In genomic region chr6:7120136-7120535, GRCm38 (mm10) we compare ENCODE assay signal across 9 mouse cellular contexts.
DNase-seq lines count a peak whose midpoint lies in the region; ATAC-seq and TF ChIP-seq lines count a peak whose summit lies in the region.
"Had no signal": no experiment of that assay in that cellular context is flagged by ENCODE, and none has a peak within 500 bp of the region (broad histone marks: within the 10 kb centered on the region; RNA-seq: fewer than 3 reads in every experiment).

No protein-coding gene starts in this region.

- H3K9me3 ChIP-seq in hindbrain, postnatal 0 days (ENCODE audit: low read length), result no peaks in the 10 kb centered on the region
- H3K9me3 ChIP-seq in hindbrain, embryonic 13.5 days, result no peaks in the 10 kb centered on the region
- H3K9me3 ChIP-seq in E14TG2a.4 (ENCODE audit: low read length), result no peaks in the 10 kb centered on the region
- no peaks in the 10 kb centered on the region for H3K9me3 ChIP-seq in neural tube, embryonic 12.5 days
- H3K9me3 ChIP-seq: embryonic facial prominence, embryonic 15.5 days had no signal

- ATAC-seq in hindbrain, postnatal 0 days, result no peak
- no peak for ATAC-seq in hindbrain, embryonic 13.5 days (ENCODE audit: low FRiP score)
- 0 out of 2 replicates have a peak, but pooled peaks have one; percentile 41 for ATAC-seq in neural tube, embryonic 12.5 days (ENCODE audit: low FRiP score, low read depth)
- no peak for ATAC-seq in erythroid progenitor cell, adult 5-6 weeks (replicated peaks; ENCODE audit: low FRiP score, poor library complexity, severe bottlenecking)

- H3K27ac ChIP-seq in hindbrain, postnatal 0 days, result no peak overlapping the region
- no peak overlapping the region for H3K27ac ChIP-seq in hindbrain, embryonic 13.5 days
- H3K27ac ChIP-seq in neural tube, embryonic 12.5 days, result no peak overlapping the region
- H3K27ac ChIP-seq: embryonic facial prominence, embryonic 15.5 days had no signal

- WGBS in hindbrain, postnatal 0 days, result 34% methylated on average over 4 of the region's 4 CpGs
- 30% methylated on average over 4 of the region's 4 CpGs for WGBS in hindbrain, embryonic 13.5 days
- WGBS in neural tube, embryonic 12.5 days, result 32% methylated on average over 4 of the region's 4 CpGs

- peak; percentile 47 for TF ChIP-seq CTCF in hindbrain, postnatal 0 days (IDR thresholded peaks at IDR 0.05; ENCODE audit: low read depth)
- TF ChIP-seq CTCF in E14TG2a.4 (conservative IDR thresholded peaks at IDR 0.05; ENCODE audit: low read length), result peak; percentile 51

- intact Hi-C loops in gastrocnemius, postnatal 14 days (cut with DNase I; ENCODE audit: low total_unique reads), result no loop called here

- H3K4me1 ChIP-seq in hindbrain, postnatal 0 days (ENCODE audit: insufficient read depth, low read length), result no peaks in the 10 kb centered on the region
- no peaks in the 10 kb centered on the region for H3K4me1 ChIP-seq in hindbrain, embryonic 13.5 days (replicated peaks)
- no peaks in the 10 kb centered on the region for H3K4me1 ChIP-seq in E14TG2a.4 (replicated peaks; ENCODE audit: low read depth, low read length)
- no peaks in the 10 kb centered on the region for H3K4me1 ChIP-seq in neural tube, embryonic 12.5 days
- H3K4me1 ChIP-seq: embryonic facial prominence, embryonic 15.5 days had no signal

- H3K4me2 ChIP-seq in hindbrain, postnatal 0 days (ENCODE audit: low read depth, low read length), result no peak overlapping the region
- H3K4me2 ChIP-seq in hindbrain, embryonic 13.5 days, result no peak overlapping the region
- H3K4me2 ChIP-seq in neural tube, embryonic 12.5 days (replicated peaks), result no peak overlapping the region
- H3K4me2 ChIP-seq: embryonic facial prominence, embryonic 15.5 days had no signal

- no peak overlapping the region for H3K4me3 ChIP-seq in hindbrain, postnatal 0 days (ENCODE audit: low read length)
- no peak overlapping the region for H3K4me3 ChIP-seq in hindbrain, embryonic 13.5 days
- no peak overlapping the region for H3K4me3 ChIP-seq in E14TG2a.4 (replicated peaks; ENCODE audit: low read length)
- H3K4me3 ChIP-seq in neural tube, embryonic 12.5 days, result no peak overlapping the region
- H3K4me3 ChIP-seq: embryonic facial prominence, embryonic 15.5 days had no signal

- no peaks in the 10 kb centered on the region for H3K36me3 ChIP-seq in hindbrain, postnatal 0 days (ENCODE audit: insufficient read depth, low read length)
- no peaks in the 10 kb centered on the region for H3K36me3 ChIP-seq in hindbrain, embryonic 13.5 days
- no peaks in the 10 kb centered on the region for H3K36me3 ChIP-seq in E14TG2a.4 (ENCODE audit: insufficient read depth, low read length)
- H3K36me3 ChIP-seq in neural tube, embryonic 12.5 days, result no peaks in the 10 kb centered on the region
- H3K36me3 ChIP-seq: embryonic facial prominence, embryonic 15.5 days had no signal

- H3K9ac ChIP-seq in hindbrain, postnatal 0 days (replicated peaks; ENCODE audit: low read length), result no peak overlapping the region
- H3K9ac ChIP-seq in hindbrain, embryonic 13.5 days, result no peak overlapping the region
- H3K9ac ChIP-seq in neural tube, embryonic 12.5 days, result no peak overlapping the region
- H3K9ac ChIP-seq: embryonic facial prominence, embryonic 15.5 days had no signal

- no peaks in the 10 kb centered on the region for H3K27me3 ChIP-seq in hindbrain, postnatal 0 days (ENCODE audit: insufficient read depth, low read length)
- no peaks in the 10 kb centered on the region for H3K27me3 ChIP-seq in hindbrain, embryonic 13.5 days
- no peaks in the 10 kb centered on the region for H3K27me3 ChIP-seq in E14TG2a.4 (ENCODE audit: insufficient read depth, low read length)
- H3K27me3 ChIP-seq in neural tube, embryonic 12.5 days (replicated peaks), result no peaks in the 10 kb centered on the region
- H3K27me3 ChIP-seq: embryonic facial prominence, embryonic 15.5 days had no signal

- peak; percentile 25 for DNase-seq in hindbrain, postnatal 0 days (ENCODE audit: low spot score)
- peak; percentile 65 for DNase-seq in adrenal gland, postnatal 14 days
- DNase-seq in gastrocnemius, postnatal 14 days, result peak; percentile 11
- DNase-seq in layer of hippocampus, postnatal 25 days (ENCODE audit: extremely low spot score in 1 of 2, low spot score in 1 of 2), result peak; percentile 9 to 53

Comparison
In these comparisons a context has a peak if more than half of its experiments do, and no peak if none do; other contexts are left out.
1. DNase-seq: peak in every context shown above with its lines; median percentile 65 in adrenal gland, postnatal 14 days; 31 in layer of hippocampus, postnatal 25 days; 25 in hindbrain, postnatal 0 days; 11 in gastrocnemius, postnatal 14 days.